Comparison of ENCODE assay signal across 16 mouse cellular contexts in genomic region chr7:110361516-110361915, GRCm38 (mm10).
"Had no signal": no experiment of that assay in that cellular context is flagged by ENCODE, and none has a peak within 500 bp of the region (broad histone marks: within the 10 kb centered on the region; RNA-seq: fewer than 3 reads in every experiment).

No protein-coding gene starts in this region.

- DNase-seq: gastrocnemius, adult 2 months; gastrocnemius, postnatal 10 days; gastrocnemius, postnatal 25 days; heart, adult 11 months; heart, postnatal 10 days; heart, postnatal 4 days; kidney, adult 18-20 months; kidney, adult 8-10 months; kidney, postnatal 10 days; kidney, postnatal 25 days; kidney, postnatal 4 days; liver had no signal

- ATAC-seq: hindbrain, embryonic 16.5 days; inflammation-experienced regulatory T-cells, adult 6 months; intestine, embryonic 15.5 days; intestine, postnatal 0 days had no signal
